Mouse (Mus musculus) heart, adult 2 months (tissue): ENCODE measurements around the gene Zfp629.

Experiments
- CTCF ChIP-seq: fragments of 200-600 bp; IDR thresholded peaks from 2 replicates; pipeline ENCODE4 v1.8.1; 2022; ENCODE audit warnings: antibody characterized with exemption, mild to moderate bottlenecking, moderate library complexity
- EP300 ChIP-seq: fragments of 200-500 bp; IDR thresholded peaks from 2 replicates; pipeline ENCODE4 v1.6.1; 2011; ENCODE audit warnings: low read depth, low read length, control low read depth; ENCODE audit not compliant: insufficient read depth

DNA sequence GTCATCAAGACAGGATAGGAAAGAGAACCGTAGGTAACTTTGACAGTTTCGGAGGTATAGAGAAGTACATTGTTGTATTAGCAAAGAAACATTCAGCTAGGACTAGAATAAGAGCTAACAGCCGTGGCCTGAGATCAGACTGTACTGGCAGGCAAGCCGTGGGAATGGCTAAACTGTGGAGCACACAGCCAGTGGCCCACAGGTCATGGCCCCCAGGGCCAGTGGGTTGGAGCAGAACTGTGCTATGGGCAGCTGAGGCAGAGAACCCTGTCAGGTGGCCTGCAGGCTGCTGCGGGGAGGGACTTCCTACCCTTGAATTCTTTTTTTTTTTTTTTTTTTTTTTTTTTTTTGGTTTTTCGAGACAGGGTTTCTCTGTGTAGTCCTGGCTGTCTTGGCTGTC lies 33.6 kb upstream of the Zfp629 start:
- TF ChIP-seq CTCF (no peak), EP300 (no peak)
